Mouse (Mus musculus) megakaryocyte progenitor cell, adult 5-6 weeks (primary cell): ENCODE measurements around the gene Ehbp1l1. TPM values are rescaled to one million over a fixed set of nuclear protein-coding genes. Genes with fewer than 3 reads are reported as not detected.
"Not testable (repeated sequence)": the region's sequence is repeated elsewhere in the genome, so short reads cannot be mapped to it uniquely, and the experiment has no call there.

Source experiments
- ATAC-seq: replicated peaks from 2 replicates; pipeline ENCODE4 v1.8.0; 2016; ENCODE audit warnings: mild to moderate bottlenecking, moderate TSS enrichment, inconsistent platforms; ENCODE audit not compliant: poor library complexity
- total RNA-seq, 2 experiments: library from RNA; stranded (forward) in 1 of 2; stranded (reverse) in 1 of 2; fragments of 157-497, 149-512 nt in 1 of 2; fragments of 200-1000 nt in 1 of 2; gene quantifications; 2 replicates each; pipeline versions ENCODE4 v1.2.3 to v1.2.4; 2015 to 2017

Ehbp1l1 gene
- total RNA-seq, 2 experiments from 2014 or later: 7.9 to 27.2 TPM

GRCm38 (mm10) chr19:5711218-5711617, 14.9 kb downstream of the Ehbp1l1 start:
- ATAC-seq: no peak

DNA sequence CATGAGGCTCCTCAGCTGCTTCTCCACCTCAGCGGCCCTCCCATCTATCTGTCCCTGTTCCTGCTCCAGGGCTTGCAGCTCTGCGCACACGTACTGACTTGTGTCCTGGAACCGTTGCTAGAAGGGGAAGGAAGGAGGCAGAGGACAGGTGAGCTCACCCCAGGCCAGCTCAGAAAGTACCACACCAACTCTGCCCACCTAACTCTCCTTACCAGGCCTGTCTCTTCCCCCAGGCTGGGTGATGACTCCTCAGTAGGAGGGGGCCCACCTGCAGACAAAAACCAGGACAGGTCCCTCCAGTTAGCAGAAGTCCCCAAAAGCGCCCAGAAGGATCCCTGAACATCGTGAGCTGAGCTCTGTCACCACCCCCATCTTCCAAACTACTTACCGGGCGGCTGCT, 15.5 kb downstream of the Ehbp1l1 start:
- ATAC-seq: no peak

GRCm38 (mm10) chr19:5710068-5710467, 16.0 kb downstream of the Ehbp1l1 start:
- ATAC-seq: no peak

GRCm38 (mm10) chr19:5704801-5705571, 21.1 kb downstream of the Ehbp1l1 start:
- ATAC-seq: peak; percentile 83

- ATAC-seq: peak; percentile 47
These were observed 21.8 kb downstream of the Ehbp1l1 start, which contains the start of gene Kcnk7 for GRCm38 (mm10) chr19:5704163-5704800. Gene Kcnk7 (plus strand): TSS chr19:5704367.

GRCm38 (mm10) chr19:5695849-5696462, 30.2 kb downstream of the Ehbp1l1 start:
- ATAC-seq: no peak

- no peak for ATAC-seq
These were observed 32.3 kb downstream of the Ehbp1l1 start for GRCm38 (mm10) chr19:5693801-5694200.

GRCm38 (mm10) chr19:5692913-5693396, 33.2 kb downstream of the Ehbp1l1 start:
- no peak for ATAC-seq

- no peak for ATAC-seq
These were observed 33.8 kb downstream of the Ehbp1l1 start for GRCm38 (mm10) chr19:5692086-5692912.

DNA sequence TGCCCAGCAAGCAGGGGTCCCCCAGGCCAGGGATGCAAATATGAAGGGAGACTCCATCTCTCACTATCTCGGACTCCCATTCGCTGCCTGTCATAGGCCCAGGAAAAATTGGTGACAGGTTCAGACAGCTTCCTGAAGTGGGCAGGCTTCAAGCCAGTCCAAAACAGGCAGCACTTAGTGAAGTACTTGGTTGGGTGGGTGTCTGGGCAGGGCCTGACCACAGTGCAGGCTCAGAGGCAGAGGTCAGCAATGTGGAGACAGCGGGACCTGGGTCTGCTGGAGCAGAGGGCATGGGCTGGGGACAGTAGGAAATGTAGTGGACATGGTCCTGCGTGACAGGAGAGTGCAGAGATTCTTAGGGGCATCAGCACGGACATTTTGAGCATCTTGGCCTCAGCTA, 34.5 kb downstream of the Ehbp1l1 start:
- ATAC-seq: no peak

- no peak for ATAC-seq
These were observed 35.8 kb downstream of the Ehbp1l1 start for GRCm38 (mm10) chr19:5690343-5690735.

GRCm38 (mm10) chr19:5689565-5690342, 36.4 kb downstream of the Ehbp1l1 start:
- ATAC-seq: peak; percentile 63

- ATAC-seq: no peak
These were observed 37.1 kb downstream of the Ehbp1l1 start for GRCm38 (mm10) chr19:5689088-5689428.

DNA sequence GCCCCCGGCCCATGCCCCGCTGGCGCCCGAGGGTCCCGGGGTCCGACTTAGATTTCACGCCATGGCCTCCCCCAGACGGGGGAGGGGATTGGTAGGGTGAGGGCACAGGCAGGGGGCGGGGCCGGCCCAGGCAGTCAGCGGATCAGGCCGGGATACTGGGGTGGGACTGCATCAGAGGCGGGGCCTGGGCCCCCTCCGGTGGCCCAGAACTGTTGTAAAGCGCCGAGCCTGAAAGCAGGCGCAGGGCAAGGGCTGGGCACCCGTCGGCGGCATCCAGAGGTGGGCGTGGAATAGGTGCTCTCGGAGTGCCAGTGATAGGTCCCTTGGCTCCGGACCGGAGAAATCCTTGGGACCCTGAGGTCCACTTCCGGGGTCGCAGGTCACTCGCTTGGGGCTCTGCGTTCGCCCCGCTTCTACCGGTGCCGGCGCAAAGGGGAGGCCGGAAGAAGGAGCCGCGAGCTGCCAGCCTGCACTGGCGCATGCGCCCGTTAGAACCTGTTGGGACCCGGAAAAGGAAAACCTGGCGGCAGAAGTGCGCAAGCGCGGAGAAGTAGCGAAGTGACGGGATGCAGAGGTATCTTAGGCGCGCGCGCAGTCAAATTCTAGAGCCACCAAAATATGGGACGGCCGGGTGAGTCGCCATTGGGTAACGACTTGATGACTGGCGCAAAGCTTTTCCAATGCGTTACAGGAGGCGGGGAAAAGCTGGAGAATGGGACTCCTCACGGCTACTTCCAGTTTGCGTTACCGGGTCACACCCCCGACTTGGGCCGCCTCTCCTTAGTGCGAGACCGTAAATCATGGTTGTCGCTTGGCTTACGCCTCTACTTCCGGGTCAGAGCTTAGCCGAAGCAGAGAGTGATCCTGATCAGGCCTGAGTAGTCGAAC, 37.7 kb downstream of the Ehbp1l1 start, which contains the start of the genes Map3k11 and Pcnx3:
Map3k11 (plus strand) TSS at position 543 of the 888 bp plus-strand sequence.
Pcnx3 (minus strand) TSS at position 709 of the 888 bp plus-strand sequence.
- peak; percentile 74 for ATAC-seq

DNA sequence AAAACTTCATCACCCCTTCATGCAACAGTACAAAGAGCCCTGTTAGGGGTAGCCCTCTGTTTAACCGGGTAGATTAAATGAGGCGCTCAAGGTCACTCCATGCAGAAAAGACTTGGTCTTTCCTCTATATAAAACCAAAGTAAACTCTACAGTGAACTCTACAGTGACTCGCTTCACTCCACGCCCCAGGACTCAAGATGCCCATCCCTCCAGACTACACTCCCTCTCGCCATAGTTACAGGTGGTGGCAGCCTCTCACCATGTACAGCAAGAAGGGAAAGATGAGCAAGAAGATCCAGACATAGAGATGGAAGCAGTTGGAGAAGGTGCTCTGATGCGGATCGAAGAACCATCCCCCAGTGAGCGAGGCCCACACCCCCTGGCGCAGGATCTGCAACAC, 38.4 kb downstream of the Ehbp1l1 start:
- ATAC-seq: no peak

DNA sequence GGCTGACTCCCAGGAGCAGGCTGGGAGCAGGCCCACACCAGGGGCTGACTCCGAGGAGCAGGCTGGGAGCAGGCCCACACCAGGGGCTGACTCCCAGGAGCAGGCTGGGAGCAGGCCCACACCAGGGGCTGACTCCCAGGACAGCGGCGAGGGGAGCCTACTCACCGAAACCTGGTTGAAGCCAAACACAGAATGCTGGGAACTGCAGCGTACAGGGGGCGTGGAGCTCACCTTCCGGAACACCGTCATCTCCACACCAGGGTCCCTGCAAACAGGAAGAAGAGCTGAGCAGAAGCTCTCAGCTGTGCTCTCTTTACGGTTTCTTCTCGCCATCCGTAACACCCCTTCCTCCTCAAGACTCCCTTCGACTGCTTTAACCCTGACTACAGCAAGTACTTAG, 39.2 kb downstream of the Ehbp1l1 start:
- not testable (repeated sequence) for ATAC-seq

- ATAC-seq: no peak
These were observed 39.7 kb downstream of the Ehbp1l1 start for GRCm38 (mm10) chr19:5686437-5686836.

DNA sequence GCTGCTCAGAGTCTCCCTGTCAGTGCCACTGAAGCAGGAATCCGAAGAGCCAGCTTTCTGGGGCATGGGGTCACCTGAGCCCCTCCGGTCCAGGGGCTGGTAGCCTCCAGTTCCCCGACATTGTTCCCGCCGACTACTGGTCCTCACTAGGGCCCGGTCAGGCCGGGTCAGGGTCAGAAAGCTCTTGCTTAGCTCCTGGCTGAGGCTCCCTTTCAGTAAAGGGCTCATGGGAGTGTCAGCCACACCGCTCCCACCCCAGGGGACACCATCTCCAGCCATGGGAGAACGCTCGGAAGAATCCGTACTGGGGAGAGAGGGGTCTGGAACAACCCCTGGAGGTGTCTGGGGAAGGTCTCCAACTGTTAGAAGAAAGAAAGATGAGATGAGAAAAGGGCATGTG, 40.3 kb downstream of the Ehbp1l1 start:
- ATAC-seq: no peak

- no peak for ATAC-seq
These were observed 40.7 kb downstream of the Ehbp1l1 start for GRCm38 (mm10) chr19:5685431-5685830.
